Mouse (Mus musculus): ENCODE data around the gene Mad2l1bp. TPM values are rescaled to one million over a fixed set of nuclear protein-coding genes. Genes with fewer than 3 reads are reported as not detected.
A peak's percentile ranks its signal among the peaks of the same experiment; 100 is the strongest.

Mad2l1bp gene
- polyA plus RNA-seq, 1 experiment from 2014 or later: 55.5 TPM

DNA sequence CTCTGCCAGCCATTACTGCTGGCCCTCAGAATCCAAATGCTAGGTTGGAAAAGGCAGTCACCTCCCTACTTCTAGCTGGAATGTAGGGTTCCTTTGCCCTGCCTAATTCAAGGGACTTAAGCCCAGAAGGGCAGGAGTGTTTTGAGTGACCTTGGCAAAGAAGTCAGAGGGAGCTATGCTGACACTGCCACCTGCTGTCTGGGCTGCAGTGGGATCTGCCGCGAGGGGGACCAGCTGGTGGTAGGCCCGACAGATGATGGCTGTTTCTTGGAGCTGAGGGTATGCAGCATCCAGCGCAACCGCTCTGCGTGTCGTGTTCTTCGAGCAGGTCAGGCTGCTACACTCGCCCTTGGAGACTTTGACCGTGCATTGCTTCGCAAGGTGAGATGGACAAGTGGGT lies 13.7 kb upstream of the Mad2l1bp start:
- ATAC-seq (ENCODE audit: low read depth): no peak
- H3K9me3 ChIP-seq (ENCODE audit: control insufficient read depth, low read length): no peaks in the 10 kb centered on the region
- H3K4me3 ChIP-seq (ENCODE audit: low read length): no peak overlapping the region
- H3K27me3 ChIP-seq (ENCODE audit: control insufficient read depth, insufficient read depth, low read depth, low read length): no peaks in the 10 kb centered on the region
- H3K4me2 ChIP-seq (ENCODE audit: low read depth, low read length): no peak overlapping the region
- H3K36me3 ChIP-seq (ENCODE audit: control insufficient read depth, insufficient read depth, low read length): peaks cover 52% of the 10 kb centered on the region
- 77% methylated on average over 11 of the region's 11 CpGs for WGBS
- peaks cover 13% of the 10 kb centered on the region for H3K4me1 ChIP-seq (replicated peaks; ENCODE audit: control insufficient read depth, insufficient read depth, low read length)
- H3K27ac ChIP-seq (ENCODE audit: low read length): no peak overlapping the region
- no peak overlapping the region for H3K9ac ChIP-seq (ENCODE audit: low read length)

DNA sequence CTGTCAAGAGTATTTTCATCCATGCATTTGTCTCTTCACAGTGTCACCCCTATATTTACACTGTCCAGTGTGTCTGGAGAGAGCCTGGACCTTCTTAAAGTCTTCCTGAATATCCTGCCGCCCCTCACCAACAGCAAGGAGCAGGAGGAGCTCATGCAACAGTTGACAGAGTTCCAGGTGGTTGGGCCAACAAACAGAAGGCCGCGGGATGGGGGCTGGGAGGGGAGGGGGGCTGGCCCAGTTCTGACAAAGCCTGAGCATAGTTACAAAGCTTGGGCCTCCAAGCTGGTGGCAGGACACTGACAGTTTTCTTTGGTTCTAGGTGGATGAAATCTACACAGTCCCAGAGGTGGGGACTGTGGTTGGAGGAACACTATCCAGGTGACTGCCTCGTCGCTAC lies 12.9 kb upstream of the Mad2l1bp start:
- ATAC-seq (ENCODE audit: low read depth): no peak
- no peak overlapping the region for H3K4me3 ChIP-seq (ENCODE audit: low read length)
- no peak overlapping the region for H3K9ac ChIP-seq (ENCODE audit: low read length)
- H3K27me3 ChIP-seq (ENCODE audit: control insufficient read depth, insufficient read depth, low read depth, low read length): no peaks in the 10 kb centered on the region
- peaks cover 51% of the 10 kb centered on the region for H3K36me3 ChIP-seq (ENCODE audit: control insufficient read depth, insufficient read depth, low read length)
- H3K4me2 ChIP-seq (ENCODE audit: low read depth, low read length): no peak overlapping the region
- no peaks in the 10 kb centered on the region for H3K9me3 ChIP-seq (ENCODE audit: control insufficient read depth, low read length)
- 76% methylated on average over 5 of the region's 5 CpGs for WGBS
- H3K4me1 ChIP-seq (replicated peaks; ENCODE audit: control insufficient read depth, insufficient read depth, low read length): peaks cover 17% of the 10 kb centered on the region
- no peak overlapping the region for H3K27ac ChIP-seq (ENCODE audit: low read length)

GRCm38 (mm10) chr17:46165460-46165859 lies 12.1 kb upstream of the Mad2l1bp start:
- 87% methylated on average over 12 of the region's 12 CpGs for WGBS
- Histone ChIP-seq H3K27ac (ENCODE audit: low read length) (no peak overlapping the region), H3K9me3 (ENCODE audit: control insufficient read depth, low read length) (no peaks in the 10 kb centered on the region), H3K9ac (ENCODE audit: low read length) (no peak overlapping the region), H3K36me3 (ENCODE audit: control insufficient read depth, insufficient read depth, low read length) (peaks cover 48% of the 10 kb centered on the region), H3K4me2 (ENCODE audit: low read depth, low read length) (no peak overlapping the region), H3K4me3 (ENCODE audit: low read length) (no peak overlapping the region), H3K27me3 (ENCODE audit: control insufficient read depth, insufficient read depth, low read depth, low read length) (no peaks in the 10 kb centered on the region), H3K4me1 (replicated peaks; ENCODE audit: control insufficient read depth, insufficient read depth, low read length) (peaks cover 17% of the 10 kb centered on the region)
- ATAC-seq (ENCODE audit: low read depth): no peak

GRCm38 (mm10) chr17:46164791-46165190 lies 11.4 kb upstream of the Mad2l1bp start:
- H3K9me3 ChIP-seq (ENCODE audit: control insufficient read depth, low read length): no peaks in the 10 kb centered on the region
- no peak overlapping the region for H3K4me2 ChIP-seq (ENCODE audit: low read depth, low read length)
- no peak overlapping the region for H3K4me3 ChIP-seq (ENCODE audit: low read length)
- H3K27ac ChIP-seq (ENCODE audit: low read length): no peak overlapping the region
- ATAC-seq (ENCODE audit: low read depth): no peak
- no peaks in the 10 kb centered on the region for H3K27me3 ChIP-seq (ENCODE audit: control insufficient read depth, insufficient read depth, low read depth, low read length)
- peaks cover 17% of the 10 kb centered on the region for H3K4me1 ChIP-seq (replicated peaks; ENCODE audit: control insufficient read depth, insufficient read depth, low read length)
- no peak overlapping the region for H3K9ac ChIP-seq (ENCODE audit: low read length)
- H3K36me3 ChIP-seq (ENCODE audit: control insufficient read depth, insufficient read depth, low read length): peaks cover 45% of the 10 kb centered on the region
- WGBS: 91% methylated on average over 10 of the region's 10 CpGs

- WGBS: 91% methylated on average over 8 of the region's 8 CpGs
- H3K36me3 ChIP-seq (ENCODE audit: control insufficient read depth, insufficient read depth, low read length): peaks cover 45% of the 10 kb centered on the region
These were observed 10.9 kb upstream of the Mad2l1bp start for GRCm38 (mm10) chr17:46164301-46164700.

GRCm38 (mm10) chr17:46162951-46163421 lies 9.6 kb upstream of the Mad2l1bp start:
- 47% methylated on average over 9 of the region's 9 CpGs for WGBS
- no peak for ATAC-seq (ENCODE audit: low read depth)
- peak overlapping the region; percentile 31 for H3K4me3 ChIP-seq (ENCODE audit: low read length)

More at GRCm38 (mm10) chr17:46164301-46164700, 10.9 kb upstream of the Mad2l1bp start:
- no peak overlapping the region for H3K27ac ChIP-seq (ENCODE audit: low read length)
- H3K9me3 ChIP-seq (ENCODE audit: control insufficient read depth, low read length): no peaks in the 10 kb centered on the region
- no peak for ATAC-seq (ENCODE audit: low read depth)
- no peak overlapping the region for H3K4me2 ChIP-seq (ENCODE audit: low read depth, low read length)
- H3K27me3 ChIP-seq (ENCODE audit: control insufficient read depth, insufficient read depth, low read depth, low read length): no peaks in the 10 kb centered on the region
- peaks cover 17% of the 10 kb centered on the region for H3K4me1 ChIP-seq (replicated peaks; ENCODE audit: control insufficient read depth, insufficient read depth, low read length)
- no peak overlapping the region for H3K9ac ChIP-seq (ENCODE audit: low read length)
- no peak overlapping the region for H3K4me3 ChIP-seq (ENCODE audit: low read length)

DNA sequence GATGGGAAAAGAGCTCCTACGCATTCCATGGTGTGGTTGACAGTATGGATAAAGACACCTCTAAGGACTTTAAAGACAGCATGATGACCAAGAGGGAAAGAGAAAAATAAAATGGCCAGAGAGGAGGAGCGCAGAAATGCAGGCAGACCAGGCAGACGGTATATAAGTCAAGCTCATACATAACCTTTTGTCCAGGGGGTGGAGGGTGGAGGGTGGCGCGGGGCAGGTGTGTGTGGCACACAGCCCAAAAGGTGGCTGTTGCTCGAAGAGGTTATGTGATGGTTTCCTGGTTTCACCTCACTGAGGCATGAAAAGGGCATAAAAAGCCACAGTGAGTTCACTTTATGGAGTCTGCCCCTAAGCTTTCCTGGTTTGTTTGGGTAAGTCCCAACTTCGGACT lies 9.2 kb upstream of the Mad2l1bp start:
- H3K4me3 ChIP-seq (ENCODE audit: low read length): peak overlapping the region; percentile 31

More at GRCm38 (mm10) chr17:46162951-46163421, 9.6 kb upstream of the Mad2l1bp start:
- H3K27me3 ChIP-seq (ENCODE audit: control insufficient read depth, insufficient read depth, low read depth, low read length): no peaks in the 10 kb centered on the region
- H3K4me2 ChIP-seq (ENCODE audit: low read depth, low read length): peak overlapping the region; percentile 73
- 0 out of 2 replicates have a peak overlapping the region, but pooled peaks have one; percentile 1 for H3K9ac ChIP-seq (ENCODE audit: low read length)
- H3K9me3 ChIP-seq (ENCODE audit: control insufficient read depth, low read length): no peaks in the 10 kb centered on the region
- peaks cover 37% of the 10 kb centered on the region for H3K36me3 ChIP-seq (ENCODE audit: control insufficient read depth, insufficient read depth, low read length)
- H3K4me1 ChIP-seq (replicated peaks; ENCODE audit: control insufficient read depth, insufficient read depth, low read length): peaks cover 17% of the 10 kb centered on the region
- peak overlapping the region; percentile 74 for H3K27ac ChIP-seq (ENCODE audit: low read length)

DNA sequence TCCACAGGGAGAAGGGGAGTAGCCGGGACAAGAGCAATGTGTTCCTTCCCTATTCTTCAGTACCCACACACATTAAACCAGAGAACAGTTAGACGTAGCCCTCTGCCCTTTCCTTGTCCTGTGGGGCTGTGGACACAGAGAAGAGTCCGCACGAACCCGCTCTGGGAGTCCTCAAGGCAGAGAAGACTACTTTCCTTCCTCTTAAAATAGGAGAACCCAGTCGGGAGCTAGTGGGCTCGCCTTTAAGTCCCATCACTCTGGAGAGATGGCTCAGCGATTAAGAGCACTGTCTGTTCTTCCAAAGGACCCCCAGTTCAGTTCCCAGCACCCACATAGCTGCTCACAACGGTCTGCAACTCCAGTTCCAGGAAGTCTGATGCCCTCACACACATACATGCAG lies 8.4 kb upstream of the Mad2l1bp start:
- no peak for ATAC-seq (ENCODE audit: low read depth)
- H3K27ac ChIP-seq (ENCODE audit: low read length): peak overlapping the region; percentile 82
- H3K4me2 ChIP-seq (ENCODE audit: low read depth, low read length): peak overlapping the region; percentile 73
- H3K4me1 ChIP-seq (replicated peaks; ENCODE audit: control insufficient read depth, insufficient read depth, low read length): peaks cover 17% of the 10 kb centered on the region
- H3K36me3 ChIP-seq (ENCODE audit: control insufficient read depth, insufficient read depth, low read length): peaks cover 26% of the 10 kb centered on the region
- no peaks in the 10 kb centered on the region for H3K27me3 ChIP-seq (ENCODE audit: control insufficient read depth, insufficient read depth, low read depth, low read length)
- H3K9ac ChIP-seq (ENCODE audit: low read length): peak overlapping the region; percentile 81
- no peaks in the 10 kb centered on the region for H3K9me3 ChIP-seq (ENCODE audit: control insufficient read depth, low read length)
- WGBS: 40% methylated on average over 9 of the region's 9 CpGs
- peak overlapping the region; percentile 68 for H3K4me3 ChIP-seq (ENCODE audit: low read length)

More for the DNA sequence above, 9.2 kb upstream of the Mad2l1bp start:
- ATAC-seq (ENCODE audit: low read depth): no peak
- H3K9ac ChIP-seq (ENCODE audit: low read length): no peak overlapping the region
- no peaks in the 10 kb centered on the region for H3K27me3 ChIP-seq (ENCODE audit: control insufficient read depth, insufficient read depth, low read depth, low read length)
- no peaks in the 10 kb centered on the region for H3K9me3 ChIP-seq (ENCODE audit: control insufficient read depth, low read length)
- peaks cover 17% of the 10 kb centered on the region for H3K4me1 ChIP-seq (replicated peaks; ENCODE audit: control insufficient read depth, insufficient read depth, low read length)
- peaks cover 33% of the 10 kb centered on the region for H3K36me3 ChIP-seq (ENCODE audit: control insufficient read depth, insufficient read depth, low read length)
- 67% methylated on average over 7 of the region's 7 CpGs for WGBS
- peak overlapping the region; percentile 73 for H3K4me2 ChIP-seq (ENCODE audit: low read depth, low read length)
- H3K27ac ChIP-seq (ENCODE audit: low read length): peak overlapping the region; percentile 10; the same call in 1 of the 2 replicates

- 0% methylated on average over 19 of the region's 19 CpGs for WGBS
- Histone ChIP-seq H3K4me3 (ENCODE audit: low read length) (peak overlapping the region; percentile 68), H3K27me3 (ENCODE audit: control insufficient read depth, insufficient read depth, low read depth, low read length) (no peaks in the 10 kb centered on the region), H3K9me3 (ENCODE audit: control insufficient read depth, low read length) (no peaks in the 10 kb centered on the region), H3K27ac (ENCODE audit: low read length) (peak overlapping the region; percentile 82), H3K4me2 (ENCODE audit: low read depth, low read length) (peak overlapping the region; percentile 73), H3K9ac (ENCODE audit: low read length) (peak overlapping the region; percentile 81), H3K36me3 (ENCODE audit: control insufficient read depth, insufficient read depth, low read length) (peaks cover 20% of the 10 kb centered on the region), H3K4me1 (replicated peaks; ENCODE audit: control insufficient read depth, insufficient read depth, low read length) (peaks cover 17% of the 10 kb centered on the region)
- ATAC-seq (ENCODE audit: low read depth): peak; percentile 16
These were observed 7.8 kb upstream of the Mad2l1bp start for GRCm38 (mm10) chr17:46161179-46161578.
